Mouse (Mus musculus): ENCODE results near the gene Rtl6. TPM values are rescaled to one million over a fixed set of nuclear protein-coding genes. Genes with fewer than 3 reads are reported as not detected.

Gene Rtl6
- 30.0 and 30.9 TPM in 2 replicates for polyA plus RNA-seq (2014; fragmentation: Nextera tagmentation; extraction: Ambion mirVana)

GRCm38 (mm10) chr15:84557189-84557921, at the start of gene Rtl6:
Rtl6 (minus strand) TSS chr15:84557823.
- no peaks in the 10 kb centered on the region; the same call in 1 of the 2 replicates for H3K36me3 ChIP-seq (ENCODE audit: control insufficient read depth, insufficient read depth, low read length)
- H3K27ac ChIP-seq (ENCODE audit: low read depth, low read length), result peak within 1 kb of the TSS; percentile 76
- DNase-seq (ENCODE audit: low spot score) (peak; percentile 93), ATAC-seq (replicated peaks; ENCODE audit: low FRiP score) (peak; percentile 95)
- peak within 1 kb of the TSS; percentile 63 for H3K4me3 ChIP-seq (ENCODE audit: low read depth, low read length)
- peak within 1 kb of the TSS; percentile 81 for H3K4me2 ChIP-seq (ENCODE audit: low read depth, low read length, severe bottlenecking)
- peaks cover 9% of the 10 kb centered on the region; the same call in 1 of the 2 replicates for H3K4me1 ChIP-seq (replicated peaks; ENCODE audit: control insufficient read depth, insufficient read depth, low read length)
- H3K9ac ChIP-seq (ENCODE audit: low read length), result peak within 1 kb of the TSS; percentile 85
- H3K9me3 ChIP-seq (ENCODE audit: control insufficient read depth, low read length), result no peaks in the 10 kb centered on the region
- WGBS, result 11% methylated on average over 59 of the region's 59 CpGs
- H3K27me3 ChIP-seq (ENCODE audit: control insufficient read depth, insufficient read depth, low read length), result no peaks in the 10 kb centered on the region

- H3K4me2 ChIP-seq (ENCODE audit: low read depth, low read length, severe bottlenecking), result no peak overlapping the region
- ATAC-seq (replicated peaks; ENCODE audit: low FRiP score) (no peak), DNase-seq (ENCODE audit: low spot score) (no peak)
- 79% methylated on average over 8 of the region's 8 CpGs for WGBS
- H3K4me3 ChIP-seq (ENCODE audit: low read depth, low read length), result no peak overlapping the region
- no peaks in the 10 kb centered on the region for H3K36me3 ChIP-seq (ENCODE audit: control insufficient read depth, insufficient read depth, low read length)
- no peaks in the 10 kb centered on the region for H3K27me3 ChIP-seq (ENCODE audit: control insufficient read depth, insufficient read depth, low read length)
- H3K4me1 ChIP-seq (replicated peaks; ENCODE audit: control insufficient read depth, insufficient read depth, low read length), result no peaks in the 10 kb centered on the region
- no peak overlapping the region for H3K27ac ChIP-seq (ENCODE audit: low read depth, low read length)
- H3K9me3 ChIP-seq (ENCODE audit: control insufficient read depth, low read length), result no peaks in the 10 kb centered on the region; the same call in 1 of the 2 replicates
- H3K9ac ChIP-seq (ENCODE audit: low read length), result no peak overlapping the region
Observed at GRCm38 (mm10) chr15:84603267-84603963, 45.8 kb upstream of the Rtl6 start.

GRCm38 (mm10) chr15:84600977-84601595, 43.5 kb upstream of the Rtl6 start:
- no peaks in the 10 kb centered on the region; the same call in 1 of the 2 replicates for H3K9me3 ChIP-seq (ENCODE audit: control insufficient read depth, low read length)
- H3K4me1 ChIP-seq (replicated peaks; ENCODE audit: control insufficient read depth, insufficient read depth, low read length), result no peaks in the 10 kb centered on the region
- no peak overlapping the region for H3K4me3 ChIP-seq (ENCODE audit: low read depth, low read length)
- no peak for ATAC-seq (replicated peaks; ENCODE audit: low FRiP score)
- H3K4me2 ChIP-seq (ENCODE audit: low read depth, low read length, severe bottlenecking), result no peak overlapping the region
- WGBS, result 75% methylated on average over 9 of the region's 9 CpGs
- no peak overlapping the region for H3K27ac ChIP-seq (ENCODE audit: low read depth, low read length)
- H3K27me3 ChIP-seq (ENCODE audit: control insufficient read depth, insufficient read depth, low read length), result no peaks in the 10 kb centered on the region
- DNase-seq (ENCODE audit: low spot score), result no peak
- no peaks in the 10 kb centered on the region for H3K36me3 ChIP-seq (ENCODE audit: control insufficient read depth, insufficient read depth, low read length)
- no peak overlapping the region for H3K9ac ChIP-seq (ENCODE audit: low read length)

GRCm38 (mm10) chr15:84598911-84599310, 41.3 kb upstream of the Rtl6 start:
- Histone ChIP-seq H3K4me3 (ENCODE audit: low read depth, low read length) (no peak overlapping the region), H3K27me3 (ENCODE audit: control insufficient read depth, insufficient read depth, low read length) (no peaks in the 10 kb centered on the region)
- WGBS, result 82% methylated on average over 2 of the region's 2 CpGs

GRCm38 (mm10) chr15:84597816-84598215, 40.2 kb upstream of the Rtl6 start:
- H3K9me3 ChIP-seq (ENCODE audit: control insufficient read depth, low read length), result no peaks in the 10 kb centered on the region
- H3K4me3 ChIP-seq (ENCODE audit: low read depth, low read length), result no peak overlapping the region
- no peak for DNase-seq (ENCODE audit: low spot score)
- no peaks in the 10 kb centered on the region for H3K36me3 ChIP-seq (ENCODE audit: control insufficient read depth, insufficient read depth, low read length)
- ATAC-seq (replicated peaks; ENCODE audit: low FRiP score), result no peak
- H3K27ac ChIP-seq (ENCODE audit: low read depth, low read length), result no peak overlapping the region
- H3K4me1 ChIP-seq (replicated peaks; ENCODE audit: control insufficient read depth, insufficient read depth, low read length), result no peaks in the 10 kb centered on the region
- no peaks in the 10 kb centered on the region for H3K27me3 ChIP-seq (ENCODE audit: control insufficient read depth, insufficient read depth, low read length)
- H3K4me2 ChIP-seq (ENCODE audit: low read depth, low read length, severe bottlenecking), result no peak overlapping the region
- no peak overlapping the region for H3K9ac ChIP-seq (ENCODE audit: low read length)
- WGBS, result 81% methylated on average over 1 of the region's 1 CpGs

More at GRCm38 (mm10) chr15:84598911-84599310, 41.3 kb upstream of the Rtl6 start:
- no peak overlapping the region for H3K4me2 ChIP-seq (ENCODE audit: low read depth, low read length, severe bottlenecking)
- H3K9ac ChIP-seq (ENCODE audit: low read length), result no peak overlapping the region
- DNase-seq (ENCODE audit: low spot score), result no peak
- no peaks in the 10 kb centered on the region for H3K4me1 ChIP-seq (replicated peaks; ENCODE audit: control insufficient read depth, insufficient read depth, low read length)
- no peaks in the 10 kb centered on the region for H3K36me3 ChIP-seq (ENCODE audit: control insufficient read depth, insufficient read depth, low read length)
- no peak overlapping the region for H3K27ac ChIP-seq (ENCODE audit: low read depth, low read length)
- no peaks in the 10 kb centered on the region for H3K9me3 ChIP-seq (ENCODE audit: control insufficient read depth, low read length)
- ATAC-seq (replicated peaks; ENCODE audit: low FRiP score), result no peak

GRCm38 (mm10) chr15:84597021-84597420, 39.4 kb upstream of the Rtl6 start:
- Histone ChIP-seq H3K4me1 (replicated peaks; ENCODE audit: control insufficient read depth, insufficient read depth, low read length) (no peaks in the 10 kb centered on the region), H3K27ac (ENCODE audit: low read depth, low read length) (no peak overlapping the region), H3K9ac (ENCODE audit: low read length) (no peak overlapping the region), H3K36me3 (ENCODE audit: control insufficient read depth, insufficient read depth, low read length) (no peaks in the 10 kb centered on the region), H3K9me3 (ENCODE audit: control insufficient read depth, low read length) (no peaks in the 10 kb centered on the region), H3K4me2 (ENCODE audit: low read depth, low read length, severe bottlenecking) (no peak overlapping the region), H3K27me3 (ENCODE audit: control insufficient read depth, insufficient read depth, low read length) (no peaks in the 10 kb centered on the region), H3K4me3 (ENCODE audit: low read depth, low read length) (no peak overlapping the region)
- ATAC-seq (replicated peaks; ENCODE audit: low FRiP score), result no peak
- no peak for DNase-seq (ENCODE audit: low spot score)

- no peaks in the 10 kb centered on the region for H3K36me3 ChIP-seq (ENCODE audit: control insufficient read depth, insufficient read depth, low read length)
- 80% methylated on average over 9 of the region's 9 CpGs for WGBS
- no peak for ATAC-seq (replicated peaks; ENCODE audit: low FRiP score)
Observed at GRCm38 (mm10) chr15:84595241-84595945, 37.8 kb upstream of the Rtl6 start.

GRCm38 (mm10) chr15:84593514-84593913, 35.9 kb upstream of the Rtl6 start:
- no peaks in the 10 kb centered on the region for H3K27me3 ChIP-seq (ENCODE audit: control insufficient read depth, insufficient read depth, low read length)
- 48% methylated on average over 9 of the region's 9 CpGs for WGBS
- H3K9ac ChIP-seq (ENCODE audit: low read length), result no peak overlapping the region
- H3K4me3 ChIP-seq (ENCODE audit: low read depth, low read length), result no peak overlapping the region
- H3K27ac ChIP-seq (ENCODE audit: low read depth, low read length), result no peak overlapping the region
- H3K4me1 ChIP-seq (replicated peaks; ENCODE audit: control insufficient read depth, insufficient read depth, low read length), result peaks cover 7% of the 10 kb centered on the region
- no peaks in the 10 kb centered on the region for H3K9me3 ChIP-seq (ENCODE audit: control insufficient read depth, low read length)
- no peak overlapping the region for H3K4me2 ChIP-seq (ENCODE audit: low read depth, low read length, severe bottlenecking)
- ATAC-seq (replicated peaks; ENCODE audit: low FRiP score) (no peak), DNase-seq (ENCODE audit: low spot score) (no peak)
- no peaks in the 10 kb centered on the region for H3K36me3 ChIP-seq (ENCODE audit: control insufficient read depth, insufficient read depth, low read length)

More at GRCm38 (mm10) chr15:84595241-84595945, 37.8 kb upstream of the Rtl6 start:
- no peak overlapping the region for H3K27ac ChIP-seq (ENCODE audit: low read depth, low read length)
- no peak overlapping the region for H3K9ac ChIP-seq (ENCODE audit: low read length)
- no peaks in the 10 kb centered on the region for H3K27me3 ChIP-seq (ENCODE audit: control insufficient read depth, insufficient read depth, low read length)
- no peak overlapping the region for H3K4me3 ChIP-seq (ENCODE audit: low read depth, low read length)
- H3K9me3 ChIP-seq (ENCODE audit: control insufficient read depth, low read length), result no peaks in the 10 kb centered on the region
- no peak for DNase-seq (ENCODE audit: low spot score)
- H3K4me1 ChIP-seq (replicated peaks; ENCODE audit: control insufficient read depth, insufficient read depth, low read length), result peaks cover 3% of the 10 kb centered on the region
- no peak overlapping the region for H3K4me2 ChIP-seq (ENCODE audit: low read depth, low read length, severe bottlenecking)

Measured in forebrain, embryonic 11.5 days (tissue).